ENCODE assay signal across 26 mouse cellular contexts in genomic region chr5:36778901-36779300, GRCm38 (mm10).
"Had no signal": no experiment of that assay in that cellular context is flagged by ENCODE, and none has a peak within 500 bp of the region (broad histone marks: within the 10 kb centered on the region; RNA-seq: fewer than 3 reads in every experiment).

No protein-coding gene starts in this region.

- H3K27me3 ChIP-seq: heart, embryonic 13.5 days; heart, embryonic 15.5 days; hindbrain, embryonic 13.5 days; hindbrain, embryonic 15.5 days; kidney, embryonic 15.5 days; limb, embryonic 13.5 days; limb, embryonic 15.5 days had no signal

- H3K27ac ChIP-seq: heart, embryonic 13.5 days; heart, embryonic 15.5 days; hindbrain, embryonic 13.5 days; hindbrain, embryonic 15.5 days; hindbrain, postnatal 0 days; kidney, embryonic 15.5 days; kidney, postnatal 0 days; limb, embryonic 13.5 days; limb, embryonic 15.5 days; liver, embryonic 12.5 days; liver, embryonic 14.5 days had no signal

- H3K9ac ChIP-seq: heart, embryonic 13.5 days; heart, embryonic 15.5 days; hindbrain, embryonic 13.5 days; hindbrain, embryonic 15.5 days; kidney, embryonic 15.5 days; limb, embryonic 13.5 days; limb, embryonic 15.5 days; liver, embryonic 12.5 days; liver, embryonic 14.5 days had no signal

- H3K36me3 ChIP-seq: heart, embryonic 13.5 days; heart, embryonic 15.5 days; hindbrain, embryonic 13.5 days; hindbrain, embryonic 15.5 days; kidney, embryonic 15.5 days; limb, embryonic 13.5 days; limb, embryonic 15.5 days; liver, embryonic 12.5 days had no signal

- ATAC-seq: hindbrain, postnatal 0 days; intestine, embryonic 16.5 days; liver, embryonic 12.5 days had no signal

- H3K4me1 ChIP-seq: heart, embryonic 15.5 days; hindbrain, embryonic 13.5 days; hindbrain, embryonic 15.5 days; limb, embryonic 13.5 days; limb, embryonic 15.5 days had no signal

- H3K4me2 ChIP-seq: heart, embryonic 11.5 days; heart, embryonic 13.5 days; heart, embryonic 15.5 days; hindbrain, embryonic 13.5 days; hindbrain, embryonic 15.5 days; kidney, embryonic 15.5 days; limb, embryonic 13.5 days; limb, embryonic 15.5 days; liver, embryonic 12.5 days had no signal

- H3K9me3 ChIP-seq: heart, embryonic 15.5 days; hindbrain, embryonic 15.5 days; limb, embryonic 15.5 days had no signal

- DNase-seq: gastrocnemius, postnatal 14 days; gastrocnemius, postnatal 36 days; heart, adult 18-20 months; heart, postnatal 14 days; heart, postnatal 36 days; kidney, adult 11 months; kidney, adult 2 months; kidney, adult 9 months; kidney, postnatal 14 days; kidney, postnatal 36 days; layer of hippocampus, adult 9-11 months; layer of hippocampus, postnatal 36 days; left cerebral cortex, postnatal 4 days had no signal

- H3K4me3 ChIP-seq: heart, embryonic 13.5 days; heart, embryonic 15.5 days; hindbrain, embryonic 13.5 days; hindbrain, embryonic 15.5 days; kidney, embryonic 15.5 days; limb, embryonic 13.5 days; limb, embryonic 15.5 days; liver, embryonic 12.5 days had no signal
